Mouse (Mus musculus) urinary bladder, adult 18-20 months (tissue): Measurements from ENCODE around the gene 2900026A02Rik.

Experiments used
- DNase-seq, 2 experiments: peaks; one replicate each; pipeline ENCODE4 v3.0.0; 2022; ENCODE audit warnings: low spot score in 2 of 2, mixed read lengths in 2 of 2

The 2900026A02Rik gene

DNA sequence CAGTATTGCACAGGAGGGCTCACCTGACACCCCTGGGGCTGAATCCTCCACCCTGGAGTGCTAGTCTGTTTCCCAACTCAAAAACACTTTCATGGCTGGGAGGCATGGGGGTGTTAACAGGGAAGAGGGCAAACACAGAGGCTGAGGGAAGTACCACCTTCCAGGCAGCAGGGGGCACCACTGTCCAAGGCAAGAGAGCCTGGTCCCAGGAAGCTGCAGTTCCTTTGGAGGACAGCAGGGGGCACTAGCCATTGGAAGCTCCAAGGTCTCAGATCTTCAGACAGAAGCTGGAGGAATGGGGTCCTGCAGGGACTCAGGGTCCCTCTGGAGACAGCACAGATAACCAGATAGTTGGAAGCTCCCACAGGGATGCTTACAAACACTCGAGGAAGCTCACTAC lies 121.5 kb downstream of the 2900026A02Rik start:
- DNase-seq, result peak; percentile 75 to 83

DNA sequence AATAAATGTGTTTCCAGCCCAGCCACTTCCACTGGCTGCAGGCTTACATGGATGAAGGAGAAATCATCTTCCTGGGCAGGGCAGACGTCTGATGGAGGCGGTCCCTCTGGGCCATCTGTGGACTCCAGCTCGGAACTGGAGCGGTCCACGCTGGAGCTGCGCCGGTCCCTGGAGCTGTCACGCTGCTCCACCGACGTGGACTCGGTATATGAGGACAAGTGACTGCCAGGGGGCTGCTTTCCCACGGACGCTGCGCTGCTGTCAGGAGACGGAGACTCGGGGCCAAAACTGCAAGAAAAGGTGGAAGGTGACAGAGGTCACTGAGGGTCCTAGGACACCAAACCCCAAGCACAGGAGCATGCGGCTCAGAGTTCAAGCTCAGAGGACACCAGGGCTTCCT lies 123.5 kb downstream of the 2900026A02Rik start:
- DNase-seq, result no peak

DNA sequence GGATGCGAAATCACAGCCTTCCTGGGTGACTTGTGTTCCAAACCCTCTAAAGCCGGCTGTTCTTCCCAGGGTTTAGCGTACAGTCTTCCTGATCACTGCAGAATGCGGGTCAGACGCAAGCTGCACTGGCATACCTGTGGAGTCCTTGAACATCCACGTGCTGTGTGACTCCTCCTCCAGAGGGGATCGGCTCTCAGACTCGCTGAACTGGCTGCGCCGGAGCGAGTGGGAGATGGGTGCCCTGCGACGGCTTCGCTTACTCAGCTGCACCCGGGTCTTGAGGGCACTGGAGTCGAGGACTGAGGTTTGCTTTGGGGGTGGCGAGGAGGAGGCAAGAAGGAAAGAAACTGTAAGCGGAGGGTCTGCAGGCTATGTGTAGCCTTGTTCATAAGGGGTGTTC lies 125.6 kb downstream of the 2900026A02Rik start:
- DNase-seq, result peak in 1 of 2 experiments; percentile 58

DNA sequence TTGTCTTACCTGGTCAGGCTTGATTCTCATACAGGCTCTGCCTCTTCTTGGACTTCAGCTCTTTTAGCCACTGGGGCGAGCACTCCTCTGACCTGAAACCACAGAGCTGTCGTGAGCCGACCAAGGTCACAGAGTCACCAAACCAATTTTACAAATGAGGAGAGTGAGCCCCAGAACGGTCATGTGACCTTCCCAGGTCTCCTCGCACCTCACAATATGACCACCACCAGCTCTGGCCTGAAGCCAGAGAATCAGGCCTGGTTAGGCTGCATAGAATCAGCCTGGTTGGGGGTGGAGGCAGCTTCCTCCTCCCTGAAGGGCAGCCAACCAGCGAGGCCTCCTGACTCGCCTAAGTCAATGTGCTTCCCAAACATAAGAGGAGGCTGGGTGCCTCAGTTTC lies 128.6 kb downstream of the 2900026A02Rik start:
- no peak for DNase-seq

DNA sequence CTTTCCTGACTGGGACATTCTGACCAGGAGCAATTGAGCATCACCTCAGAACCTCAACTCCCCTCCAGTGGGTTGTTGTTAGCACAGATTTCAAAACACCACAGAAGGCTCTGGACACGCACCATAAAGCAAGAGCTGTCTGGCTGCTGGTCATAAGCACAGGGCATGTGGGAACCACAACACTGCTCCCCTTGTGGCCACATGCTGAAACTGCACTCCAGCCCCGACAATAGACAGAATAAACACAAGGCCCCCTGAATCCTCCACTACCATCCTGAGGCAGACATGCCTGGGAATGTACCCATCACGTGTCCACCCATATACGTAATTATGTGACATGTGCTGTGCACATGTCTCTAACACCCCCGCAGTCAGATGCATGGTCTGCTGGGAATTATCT lies 129.9 kb downstream of the 2900026A02Rik start:
- no peak for DNase-seq

DNA sequence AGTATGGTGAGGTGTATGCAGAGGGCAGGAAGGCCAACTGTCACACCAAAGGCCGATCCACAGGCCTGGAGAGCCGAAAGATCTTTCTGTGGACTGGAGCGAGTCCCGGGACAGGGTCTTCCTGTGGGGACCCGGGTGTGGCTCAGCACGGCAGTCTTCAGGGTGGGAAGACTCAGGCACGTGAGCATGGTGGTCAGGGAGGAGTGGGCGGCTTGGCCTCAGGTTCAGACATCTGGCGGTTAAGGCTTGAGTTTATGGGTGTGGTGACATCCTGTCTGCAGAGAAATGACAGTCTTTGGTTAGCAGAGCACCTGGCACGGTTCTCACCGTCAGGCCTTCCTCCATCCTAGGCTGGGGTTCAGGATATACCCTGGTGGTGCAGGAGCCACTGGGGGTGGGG lies 130.3 kb downstream of the 2900026A02Rik start:
- no peak for DNase-seq

DNA sequence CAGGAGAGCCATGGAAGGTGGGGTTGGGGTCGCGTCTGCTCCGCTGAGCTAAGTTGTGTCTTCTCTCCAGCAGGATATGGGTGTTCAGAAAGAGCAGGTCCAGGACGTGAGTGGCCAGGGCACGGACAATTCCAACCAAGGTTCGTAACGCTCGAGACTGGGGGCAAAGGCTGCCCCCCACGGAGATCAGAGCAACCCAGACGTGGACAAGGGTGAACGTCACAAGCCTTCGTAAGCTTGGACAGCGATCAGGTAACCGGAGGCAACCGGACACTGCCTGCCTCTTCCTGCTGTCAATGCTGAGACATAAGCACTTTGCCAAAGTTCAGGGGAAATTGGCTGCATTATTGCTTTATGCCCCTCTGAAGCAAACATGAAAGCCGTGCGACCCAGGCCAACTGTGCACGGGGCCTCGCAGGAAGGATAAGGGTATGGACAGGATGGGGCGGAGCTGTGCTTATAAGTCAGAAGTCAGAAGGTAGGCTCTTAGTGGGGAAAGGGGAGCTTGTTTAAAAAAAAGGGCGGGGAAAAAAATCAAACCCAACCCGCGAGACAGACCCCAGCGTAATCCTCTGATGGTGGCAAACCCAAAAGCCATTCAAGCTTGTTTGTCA lies 130.9 kb downstream of the 2900026A02Rik start:
- DNase-seq, result no peak

DNA sequence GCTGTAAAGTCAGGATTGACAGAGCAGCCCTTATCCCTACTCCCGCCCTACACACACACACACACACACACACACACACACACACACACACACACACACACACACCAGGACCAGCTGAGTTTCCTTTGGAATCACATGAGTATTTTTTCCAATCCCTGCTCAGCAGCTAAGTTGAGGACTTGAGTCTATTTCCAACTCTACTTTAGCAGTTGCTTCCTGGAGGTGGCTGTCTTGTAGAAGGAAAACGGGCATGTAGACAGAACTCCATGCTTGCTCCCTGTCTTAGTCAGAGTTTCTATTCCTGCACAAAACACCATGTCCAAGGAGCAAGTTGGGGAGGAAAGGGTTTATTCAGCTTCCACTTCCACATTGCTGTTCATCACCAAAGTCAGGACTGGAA lies 133.6 kb downstream of the 2900026A02Rik start:
- no peak for DNase-seq

DNA sequence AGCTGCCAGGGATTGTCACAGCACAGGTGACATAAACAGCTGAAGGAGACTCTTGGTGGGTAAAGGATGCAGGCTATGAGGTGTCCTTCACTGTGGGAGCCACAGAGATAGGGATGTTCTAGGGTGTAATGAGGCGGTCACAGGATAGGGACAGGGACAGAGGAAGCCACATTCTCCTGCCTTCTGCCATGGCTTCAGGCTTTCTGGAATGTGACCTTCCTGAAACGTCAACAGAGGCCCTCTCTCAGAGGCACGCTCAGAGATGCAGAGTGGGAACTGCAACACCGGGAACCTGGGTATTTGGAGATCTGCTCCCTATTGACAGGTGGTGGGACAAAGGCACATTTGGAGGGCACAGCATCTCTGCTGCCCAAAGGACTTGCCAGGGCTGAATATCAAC lies 134.0 kb downstream of the 2900026A02Rik start:
- no peak for DNase-seq

DNA sequence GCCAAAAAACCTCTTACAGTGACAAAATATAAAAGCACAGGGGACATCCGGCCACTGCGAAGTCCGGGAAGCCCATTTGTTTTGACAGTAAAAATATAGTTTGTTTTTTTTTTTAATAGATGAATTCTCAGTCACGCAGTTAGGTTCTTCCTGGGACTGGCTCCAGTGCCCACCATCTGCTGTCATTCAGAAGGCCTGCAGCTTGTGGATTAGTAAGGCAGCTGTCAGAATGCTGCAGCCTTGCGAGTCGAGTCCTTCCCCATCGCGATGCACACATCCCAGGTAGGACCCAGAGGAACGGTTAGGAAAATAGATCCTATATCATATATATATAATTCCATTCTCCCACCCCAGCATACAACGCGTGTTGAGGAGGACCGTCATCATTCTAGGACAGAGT lies 134.6 kb downstream of the 2900026A02Rik start:
- DNase-seq, result no peak

DNA sequence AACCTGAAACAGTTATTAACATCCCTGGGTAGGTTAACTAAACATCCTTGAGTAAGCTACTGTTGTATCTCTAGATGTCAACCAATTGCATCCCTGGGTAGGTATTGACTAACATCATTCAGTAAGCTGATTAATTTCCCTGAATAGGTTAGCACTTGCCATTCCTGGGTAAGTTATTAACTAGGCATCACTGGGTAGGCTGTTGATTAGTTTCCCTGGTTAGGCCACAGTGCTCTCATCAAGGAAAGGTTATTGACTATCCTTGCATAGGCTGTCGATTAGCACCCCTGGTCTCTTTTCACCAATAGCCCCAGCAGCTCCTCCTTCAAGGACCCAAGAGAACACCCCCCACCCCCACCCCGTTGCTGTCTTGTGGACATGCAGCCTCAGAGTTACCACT lies 135.1 kb downstream of the 2900026A02Rik start:
- no peak for DNase-seq

DNA sequence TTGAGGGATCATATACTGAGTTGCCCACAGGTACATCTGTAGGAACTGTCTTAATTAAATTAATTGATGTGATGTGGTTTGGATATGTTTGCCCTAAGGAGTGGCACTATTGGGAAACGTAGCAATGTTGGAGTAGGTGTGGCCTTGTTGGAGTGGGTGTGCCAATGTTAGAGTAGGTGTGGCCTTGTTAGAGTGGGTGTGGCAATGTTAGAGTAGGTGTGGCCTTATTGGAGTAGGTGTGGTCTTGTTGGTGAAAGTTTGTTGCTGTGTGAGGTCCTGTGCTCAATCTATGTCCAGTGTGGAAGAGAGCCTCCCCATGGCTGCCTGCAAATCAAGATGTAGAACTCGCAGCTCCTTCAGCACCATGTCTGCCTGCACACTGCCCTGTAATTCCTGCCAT lies 136.7 kb downstream of the 2900026A02Rik start:
- DNase-seq, result no peak

DNA sequence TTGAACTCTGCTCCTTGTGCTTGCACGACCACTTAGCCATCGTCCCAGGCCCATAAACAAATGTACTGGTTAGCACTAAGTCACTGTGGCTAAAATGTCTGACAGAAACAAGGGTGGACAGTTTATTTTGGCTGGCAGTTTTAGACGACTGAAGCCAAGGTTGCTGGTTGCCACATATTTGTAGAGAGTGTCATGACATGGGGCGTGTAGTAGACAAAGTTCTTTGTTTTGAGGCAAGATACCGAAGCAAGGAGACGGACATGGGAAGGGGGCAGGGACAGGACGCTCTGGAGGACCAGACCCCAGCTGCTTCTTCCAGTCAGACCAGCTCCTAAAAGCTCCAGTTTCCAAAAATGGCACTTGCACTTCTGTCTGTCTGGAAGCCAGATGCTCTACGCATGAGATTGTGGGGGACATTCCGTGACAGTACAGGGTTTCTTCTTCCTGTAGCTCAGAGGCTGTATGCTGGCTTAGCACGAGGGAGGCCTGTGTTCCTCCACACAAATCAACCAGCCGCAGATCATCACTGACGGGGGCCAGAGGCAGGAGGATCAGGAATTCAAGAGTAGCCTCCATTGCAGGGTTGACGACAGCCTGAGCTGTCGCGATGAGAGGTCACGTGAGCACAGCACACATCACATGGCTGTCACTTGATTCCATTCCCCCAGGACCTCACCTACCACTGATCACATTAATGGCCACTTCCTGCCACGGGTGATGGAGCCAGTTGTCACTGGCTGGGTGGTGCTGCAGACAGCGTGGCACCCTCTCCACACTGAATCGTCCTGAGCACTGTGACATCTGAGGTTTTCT lies 138.5 kb downstream of the 2900026A02Rik start:
- DNase-seq, result no peak

DNA sequence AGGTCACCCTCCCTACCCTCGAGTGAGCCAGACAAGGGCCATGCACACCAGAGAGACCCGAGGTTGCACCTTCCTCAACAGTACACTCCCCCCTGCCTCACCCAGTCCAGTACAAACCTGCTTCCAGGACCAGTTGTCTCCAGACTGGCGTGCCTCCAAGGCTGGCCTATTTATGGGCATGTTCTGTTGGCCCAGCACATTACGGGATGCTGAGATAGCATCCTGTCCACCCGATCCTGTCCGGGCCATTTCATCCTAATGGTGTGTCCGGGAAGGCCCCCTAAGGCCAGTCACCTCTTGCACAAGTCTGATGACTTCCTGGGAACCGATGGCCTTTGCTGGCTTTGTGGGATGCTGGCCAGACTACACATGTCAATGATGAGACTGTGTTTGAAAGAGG lies 139.6 kb downstream of the 2900026A02Rik start, which contains the start of gene Crybb3:
Gene Crybb3 (minus strand): TSS at position 146 of the 400 bp plus-strand sequence.
- DNase-seq, result no peak

DNA sequence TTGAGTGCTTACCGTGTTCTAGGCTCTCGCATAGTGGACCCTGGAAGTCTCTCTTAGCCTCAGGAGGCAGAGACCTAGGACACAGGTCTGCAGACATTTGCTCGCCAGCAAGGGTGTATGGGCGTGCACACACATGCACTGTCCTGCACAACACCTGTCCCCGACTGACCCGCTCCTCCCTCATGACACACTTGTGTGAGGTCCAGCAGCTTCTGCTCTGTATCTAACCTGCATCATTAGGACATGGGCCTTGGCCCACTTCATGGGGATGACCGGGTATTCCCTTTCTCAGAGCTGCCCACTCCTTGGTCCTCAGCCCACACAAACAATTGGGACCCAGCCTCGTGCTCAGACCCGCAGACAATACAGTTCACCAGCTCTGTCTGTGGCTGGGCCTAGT lies 140.0 kb downstream of the 2900026A02Rik start:
- no peak for DNase-seq

DNA sequence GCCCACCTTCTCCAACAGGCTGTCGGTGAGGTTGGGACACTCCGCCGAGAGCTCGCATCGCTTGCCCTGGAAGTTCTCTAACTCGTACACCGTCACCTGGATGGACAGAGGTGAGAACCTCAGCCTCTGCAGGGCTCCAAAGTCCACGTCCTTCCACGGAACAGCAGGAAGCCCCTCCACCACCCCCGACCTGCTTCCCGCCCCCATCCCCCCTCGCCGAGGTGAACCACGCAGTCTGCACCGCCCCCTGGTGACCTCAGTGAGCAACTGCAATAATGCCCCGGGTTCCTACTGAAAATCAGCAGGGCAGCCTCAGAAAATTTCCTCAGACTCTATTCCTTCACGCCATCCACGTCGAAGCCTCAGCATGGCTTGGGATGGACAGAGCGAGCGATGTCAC lies 141.3 kb downstream of the 2900026A02Rik start:
- no peak for DNase-seq

DNA sequence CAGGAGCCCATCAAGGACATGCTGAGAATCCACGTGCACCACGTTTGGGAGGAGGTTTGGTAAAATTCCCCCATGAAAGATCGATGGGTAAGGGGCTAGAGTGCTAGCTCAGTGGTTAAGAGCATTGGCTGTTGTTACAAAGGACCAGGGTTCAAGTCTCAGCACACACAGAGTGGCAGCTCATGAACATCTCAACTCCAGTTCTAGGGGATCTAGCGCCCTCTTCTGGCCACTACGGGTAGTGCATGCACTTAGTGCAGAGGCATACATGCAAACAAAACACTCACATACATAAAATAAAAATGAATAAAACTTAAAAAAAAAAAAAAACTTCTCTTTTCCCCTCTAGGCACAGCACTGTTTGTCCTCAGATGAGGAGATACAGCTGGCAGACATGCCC lies 142.3 kb downstream of the 2900026A02Rik start:
- no peak for DNase-seq

DNA sequence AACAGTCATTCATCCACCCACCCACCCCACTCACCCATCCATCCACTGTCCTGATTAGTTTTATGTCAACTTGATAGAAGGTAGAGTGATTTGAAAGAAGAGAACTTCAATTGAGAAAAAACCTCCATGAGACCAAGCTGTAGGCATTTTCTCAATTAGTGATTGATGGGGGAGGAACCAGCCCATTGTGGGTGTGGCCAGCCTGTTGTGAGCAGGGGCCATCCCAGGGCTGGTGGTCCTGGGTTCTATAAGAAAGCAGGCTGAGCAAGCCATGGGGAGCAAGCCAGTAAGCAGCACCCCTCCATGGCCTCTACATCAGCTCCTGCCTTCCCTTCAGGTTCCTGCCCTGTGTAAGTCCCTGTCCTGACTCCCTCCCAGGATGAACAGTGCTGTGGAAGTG lies 151.0 kb downstream of the 2900026A02Rik start, which contains the start of gene Crybb2:
Gene Crybb2 (minus strand): TSS at position 101 of the 400 bp plus-strand sequence.
- DNase-seq, result no peak

DNA sequence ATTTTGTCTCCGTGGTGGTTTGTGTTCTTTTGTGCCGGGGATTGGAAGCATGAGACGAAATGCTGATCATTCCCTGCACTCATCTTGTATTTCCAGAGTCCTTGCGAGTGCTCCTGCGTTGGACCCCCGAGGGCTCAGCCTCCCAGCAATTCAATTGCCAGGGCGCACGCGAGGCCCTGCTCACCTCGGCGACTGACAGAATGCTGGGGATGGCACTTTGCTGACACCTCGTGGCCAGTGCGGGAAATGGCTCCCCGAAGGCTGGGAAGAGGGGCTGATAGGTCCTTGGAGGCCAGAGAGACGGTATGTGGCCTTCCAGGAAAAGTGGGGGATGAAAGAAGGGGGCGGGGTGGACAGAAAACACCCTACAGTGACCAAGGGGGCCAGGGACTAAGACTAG lies 166.7 kb downstream of the 2900026A02Rik start:
- peak; percentile 60 to 72 for DNase-seq

DNA sequence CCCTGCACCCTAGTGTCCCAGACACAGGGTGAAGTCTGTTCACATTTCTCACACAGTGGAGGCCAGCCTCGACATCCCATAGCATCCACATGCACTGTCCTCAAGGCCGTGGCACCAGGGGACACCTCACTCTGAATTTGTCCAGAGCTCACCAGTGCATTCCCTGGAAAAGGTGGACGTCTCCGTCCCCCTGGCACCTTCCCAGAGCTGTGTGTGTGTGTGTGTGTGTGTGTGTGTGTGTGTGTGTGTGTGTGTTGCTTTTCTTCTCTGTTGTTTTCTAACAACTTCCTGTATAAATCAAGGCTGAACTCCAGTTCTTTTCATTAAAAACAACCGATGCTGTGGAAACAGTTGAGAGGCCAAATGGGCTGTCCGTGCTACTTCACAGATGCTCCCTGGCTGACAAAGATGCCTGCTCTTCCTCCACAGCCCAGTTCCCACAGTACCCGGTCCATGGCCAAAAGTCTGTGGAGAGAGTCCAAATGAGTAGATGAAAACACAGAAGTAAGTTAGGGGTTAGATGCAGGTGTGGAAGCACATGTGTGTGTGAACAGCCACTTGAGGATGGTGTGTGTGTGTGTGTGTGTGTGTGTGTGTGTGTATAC lies 170.4 kb downstream of the 2900026A02Rik start:
- no peak for DNase-seq

DNA sequence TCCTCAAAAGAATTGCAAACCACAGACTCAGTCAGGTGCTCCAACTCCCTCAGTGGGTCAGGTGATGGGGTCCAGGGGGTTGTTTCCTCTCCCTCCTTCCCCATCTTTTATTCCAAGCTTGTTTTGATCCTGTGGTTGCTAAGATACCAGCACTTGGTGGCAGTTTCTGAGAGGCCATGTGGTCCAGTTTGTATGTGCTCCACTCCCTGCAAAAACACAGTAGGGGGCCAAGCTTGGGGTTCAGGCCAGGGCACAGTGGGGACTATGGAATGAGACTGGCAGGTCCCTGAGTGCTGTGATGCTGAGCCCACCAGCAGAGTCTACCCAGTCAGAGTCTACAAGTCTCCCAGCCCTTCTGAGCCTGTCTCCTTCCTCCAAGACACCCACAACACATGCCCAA lies 171.2 kb downstream of the 2900026A02Rik start:
- no peak for DNase-seq

DNA sequence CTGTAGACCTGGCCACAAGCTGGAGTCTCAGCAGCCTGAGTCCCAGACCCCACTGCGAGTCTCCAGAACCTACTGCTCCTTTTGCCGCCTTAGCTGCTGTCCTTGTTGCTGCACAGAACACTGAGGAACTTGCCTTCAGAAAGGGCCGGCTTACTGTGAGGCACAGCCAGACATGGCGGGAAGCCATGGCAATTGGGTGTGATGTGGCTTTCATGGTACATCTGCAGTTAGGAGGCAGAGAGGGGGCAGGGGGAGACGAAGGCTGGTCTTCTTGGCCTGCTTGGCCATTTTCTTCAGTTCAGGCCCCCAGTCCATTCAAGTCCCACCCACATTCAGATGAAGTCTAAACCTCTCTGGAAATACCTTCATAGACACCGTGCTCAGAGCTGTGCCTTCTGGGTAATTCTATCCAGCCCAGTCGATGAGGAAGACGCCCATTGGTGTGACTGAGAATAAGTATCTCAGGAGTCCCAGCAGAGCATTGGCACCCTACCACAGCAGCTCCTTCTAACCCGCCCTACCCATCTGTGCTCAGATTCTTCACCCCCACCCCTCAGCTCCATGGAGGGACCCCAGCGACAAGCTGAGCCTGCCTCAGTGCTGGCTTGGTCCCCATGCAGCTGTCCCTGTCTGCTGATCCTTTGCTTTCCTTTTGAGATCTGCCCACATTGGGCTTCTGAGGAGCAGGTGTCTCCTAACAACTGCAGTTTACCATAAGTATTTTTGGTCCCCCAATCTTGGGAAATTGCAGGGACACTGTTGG lies 175.3 kb downstream of the 2900026A02Rik start:
- no peak for DNase-seq
